Mouse (Mus musculus): ENCODE results near the gene Slc7a8.

The Slc7a8 gene

DNA sequence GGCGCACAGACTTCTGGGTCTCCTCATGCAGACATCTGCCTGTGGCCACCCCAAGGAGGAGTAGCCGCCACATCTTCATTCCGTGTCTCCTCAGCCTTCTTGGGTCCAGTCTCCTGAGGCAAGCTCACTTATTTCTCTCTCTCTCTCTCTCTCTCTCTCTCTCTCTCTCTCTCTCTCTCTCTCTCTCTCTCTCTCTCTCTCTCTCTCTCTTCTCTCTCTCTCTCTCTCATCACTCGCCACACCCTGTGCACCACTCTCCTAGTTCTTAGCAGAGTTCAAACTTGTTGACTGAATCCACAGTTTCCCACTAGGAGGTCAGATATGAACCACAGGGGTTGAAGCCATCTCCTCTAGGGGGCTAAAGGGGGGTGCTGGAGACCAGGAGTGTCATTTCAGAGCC, 83.0 kb downstream of the Slc7a8 start, which contains the start of gene Gm29776:
Gm29776 (minus strand) TSS at position 101 of the 400 bp plus-strand sequence.
- no peak for DNase-seq

DNA sequence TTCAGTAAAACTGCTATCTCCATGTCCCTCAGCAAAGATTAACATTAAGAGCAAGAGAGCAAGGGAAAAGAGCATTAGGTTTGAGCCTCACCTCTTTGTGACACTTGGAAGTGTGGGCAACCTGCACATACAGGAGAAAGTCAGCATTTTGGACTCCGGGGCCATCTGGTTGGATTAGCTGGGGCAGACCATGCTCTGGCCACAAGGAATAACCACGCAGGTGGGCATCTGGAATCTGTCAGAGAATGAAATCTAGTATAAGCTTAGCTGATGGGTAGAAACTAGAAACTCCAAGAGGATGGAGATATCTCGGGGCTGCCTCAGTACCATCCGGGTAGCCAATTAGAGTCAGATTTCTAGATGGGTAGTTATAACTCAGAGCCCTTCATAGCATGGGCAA, 85.0 kb downstream of the Slc7a8 start:
- no peak for DNase-seq

DNA sequence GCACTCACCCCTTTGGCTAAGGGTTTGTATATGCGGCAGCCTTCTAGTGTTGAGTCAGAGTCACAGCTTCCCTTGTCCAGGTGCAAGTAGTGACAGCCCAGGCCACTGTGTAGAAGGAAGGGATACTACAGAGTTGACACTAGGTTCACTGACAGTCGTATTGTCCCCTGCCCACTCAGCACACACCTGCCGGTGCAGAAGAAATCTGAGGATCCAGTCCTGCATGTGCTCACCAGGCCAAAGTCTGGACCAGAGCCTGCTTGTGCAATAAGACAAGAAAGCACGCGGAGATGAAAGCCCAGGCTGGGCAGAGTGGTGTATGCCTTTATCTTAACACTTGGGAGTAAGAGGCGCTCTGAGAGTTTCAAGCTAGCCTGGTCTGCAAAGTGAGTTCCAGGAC, 86.7 kb downstream of the Slc7a8 start:
- no peak for DNase-seq

DNA sequence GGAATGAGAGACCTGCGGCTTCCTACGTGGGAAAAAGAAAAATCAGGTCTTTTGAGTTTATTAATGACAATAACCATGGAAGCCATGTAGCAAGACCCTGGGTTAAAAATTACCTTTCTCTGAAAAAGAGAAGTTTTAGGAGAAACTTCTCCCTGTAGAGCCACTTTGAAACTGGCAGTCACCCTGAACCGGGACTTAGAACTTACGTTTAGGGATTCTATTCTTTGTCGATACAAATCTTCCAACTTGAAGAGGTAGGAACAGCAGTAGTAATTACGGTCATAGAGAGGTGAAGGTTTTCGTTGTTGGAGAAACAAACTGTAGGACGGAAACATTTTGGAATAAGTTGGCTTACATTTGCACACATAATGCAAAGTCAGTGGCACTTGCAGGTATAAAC, 94.5 kb downstream of the Slc7a8 start:
- no peak for DNase-seq

DNA sequence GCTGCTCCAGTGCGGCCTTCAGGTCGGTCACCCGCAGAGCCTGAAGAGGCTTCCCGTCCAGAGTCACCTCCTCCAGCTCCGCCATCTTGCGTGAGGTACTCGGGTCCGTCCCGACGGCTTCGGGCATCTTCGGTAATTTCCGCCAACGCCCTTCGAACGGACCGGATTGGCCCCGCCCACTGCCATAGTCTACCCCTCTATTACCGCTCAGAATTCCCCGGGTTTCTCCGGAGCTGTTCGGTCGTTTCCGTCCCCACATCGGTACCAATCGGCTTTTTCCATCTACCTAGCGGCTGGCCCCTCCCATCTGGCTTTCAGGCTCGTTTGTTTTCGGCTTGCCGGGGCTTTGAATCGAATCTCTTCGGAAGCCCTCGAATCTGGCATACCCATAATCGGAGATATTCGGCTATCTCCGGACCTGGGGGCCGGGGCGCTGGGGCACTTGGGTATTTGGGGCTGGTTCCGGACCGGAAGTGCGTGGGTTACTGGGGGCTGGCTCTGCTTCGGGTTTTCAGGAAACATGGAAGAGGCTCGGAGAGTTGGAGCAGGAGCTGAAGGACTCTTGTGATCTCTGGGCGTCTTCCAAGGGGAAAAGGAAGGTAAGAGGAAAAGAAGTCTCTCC, 95.1 kb downstream of the Slc7a8 start, which contains the start of gene Acin1:
Acin1 (minus strand) TSS at position 410 of the 622 bp plus-strand sequence.
- DNase-seq: peak; percentile 100

GRCm38 (mm10) chr14:54686063-54686521, 95.7 kb downstream of the Slc7a8 start, which contains the start of gene 1700123O20Rik:
Gene 1700123O20Rik (plus strand): TSS chr14:54686216.
- DNase-seq: peak; percentile 87

- DNase-seq: no peak
Measured at GRCm38 (mm10) chr14:54685471-54685870, 96.3 kb downstream of the Slc7a8 start.

GRCm38 (mm10) chr14:54682396-54682795, 99.3 kb downstream of the Slc7a8 start:
- DNase-seq: no peak

DNA sequence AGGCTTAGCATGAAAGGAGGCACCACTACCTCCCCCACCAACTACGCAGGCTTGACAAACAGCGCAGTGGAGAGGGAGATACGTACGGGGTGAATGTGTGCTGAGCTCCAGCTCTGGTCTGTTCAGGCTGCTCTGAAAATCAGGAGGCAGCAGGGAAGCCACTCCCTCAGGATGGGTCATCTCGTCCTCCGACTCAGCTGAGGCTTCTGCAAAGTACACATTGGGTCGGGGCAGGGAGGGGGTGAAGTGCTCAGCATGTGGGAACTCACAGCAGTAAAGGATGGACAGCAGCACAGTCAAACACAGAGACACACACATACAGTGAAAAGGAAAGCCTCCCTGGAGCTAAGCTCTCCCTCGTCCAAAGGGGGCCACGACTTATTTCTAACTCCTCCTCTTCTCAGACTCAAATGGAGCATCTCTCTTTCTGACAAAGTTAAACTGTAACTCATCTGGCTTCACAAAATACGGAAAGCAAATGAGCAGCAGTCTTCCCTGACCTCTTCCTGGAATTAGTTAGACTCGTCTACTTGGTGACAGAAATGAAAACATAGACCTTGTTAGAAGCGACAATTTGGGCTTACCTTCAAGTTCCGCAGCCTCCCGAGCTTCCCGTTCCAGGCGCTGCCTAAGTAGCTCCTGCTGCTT, 103.0 kb downstream of the Slc7a8 start:
- no peak for DNase-seq

GRCm38 (mm10) chr14:54676290-54676689, 105.5 kb downstream of the Slc7a8 start:
- no peak for DNase-seq

DNA sequence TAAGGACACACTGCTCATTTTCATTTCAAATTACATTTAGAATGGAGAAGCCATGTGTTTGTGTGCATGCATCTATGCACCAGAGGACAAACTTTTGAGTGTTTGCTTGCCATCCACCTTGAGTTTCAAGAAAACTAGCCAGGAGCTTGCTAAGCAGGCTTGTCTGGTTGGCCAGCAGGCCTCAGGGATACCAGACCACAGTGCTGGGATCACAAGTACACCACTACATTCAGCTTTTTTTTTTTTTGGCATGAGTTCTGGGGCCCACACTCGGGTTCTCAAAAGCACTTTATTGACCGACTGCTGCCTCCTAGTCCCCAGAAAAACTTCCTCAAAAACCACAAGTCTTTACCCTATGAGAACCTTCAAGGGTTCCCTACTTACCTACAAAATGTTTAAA, 107.4 kb downstream of the Slc7a8 start:
- no peak for DNase-seq

Data from kidney, postnatal 10 days (tissue).